Mouse (Mus musculus) spleen, postnatal 10 days (tissue): Measurements from ENCODE around the gene Lef1.

Experiments used
- DNase-seq, 2 experiments: peaks; one replicate each; pipeline ENCODE4 v3.0.0; 2021 to 2022; ENCODE audit warnings: low spot score in 2 of 2

Gene Lef1

DNA sequence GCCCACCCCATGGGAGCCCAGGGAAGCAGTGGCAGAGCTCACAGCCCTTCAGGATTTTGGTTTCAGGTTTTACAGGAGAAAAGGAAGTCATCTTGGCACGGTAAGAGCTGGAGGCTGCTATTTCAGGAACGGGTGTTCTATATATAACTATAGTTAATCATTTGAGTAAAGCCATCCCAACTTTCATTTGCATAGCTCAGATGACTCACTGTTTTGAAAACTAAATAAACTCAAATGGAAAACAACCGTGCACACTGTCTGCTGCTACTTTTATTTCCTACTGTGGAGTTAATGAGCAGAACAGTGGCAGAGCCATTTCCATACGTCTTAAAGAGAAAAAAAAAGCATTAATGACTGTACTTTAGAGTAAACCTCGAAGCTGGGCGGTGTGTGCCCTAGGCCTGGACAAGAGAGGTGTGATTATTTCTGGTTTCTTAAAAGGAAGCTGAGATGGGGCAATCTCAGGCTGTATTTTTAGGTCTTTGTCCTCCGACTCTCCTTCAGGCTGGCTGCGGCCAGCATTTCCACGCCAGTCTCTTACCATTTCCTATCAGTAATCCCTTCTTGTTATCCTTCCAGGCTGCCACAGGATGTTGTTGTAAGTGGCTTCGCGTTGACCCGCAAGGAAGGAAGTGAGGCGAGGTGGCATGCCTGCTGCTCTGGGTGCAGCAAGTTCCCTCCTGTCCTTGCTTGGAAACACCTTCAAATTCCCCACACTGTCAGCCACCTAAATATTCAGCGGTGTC lies 29.2 kb downstream of the Lef1 start:
- DNase-seq: no peak

DNA sequence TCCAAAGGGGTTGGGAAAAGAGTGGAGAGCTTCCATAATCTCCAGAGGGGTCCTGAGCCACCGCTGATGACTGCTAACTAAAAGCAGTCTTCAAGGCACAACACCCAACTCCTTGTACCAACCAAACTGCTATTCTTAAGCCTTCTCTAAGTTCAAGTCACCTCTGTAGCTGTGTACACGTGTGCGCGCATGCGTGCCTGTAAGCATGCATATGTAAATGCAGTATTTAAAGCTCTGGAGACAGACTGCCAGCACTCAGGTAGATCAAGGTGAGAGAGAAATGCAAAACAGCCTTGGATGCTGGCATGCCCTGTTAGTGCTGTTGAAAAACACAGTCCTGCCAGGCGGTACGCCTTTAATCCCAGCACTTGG lies 29.8 kb downstream of the Lef1 start:
- DNase-seq: no peak

DNA sequence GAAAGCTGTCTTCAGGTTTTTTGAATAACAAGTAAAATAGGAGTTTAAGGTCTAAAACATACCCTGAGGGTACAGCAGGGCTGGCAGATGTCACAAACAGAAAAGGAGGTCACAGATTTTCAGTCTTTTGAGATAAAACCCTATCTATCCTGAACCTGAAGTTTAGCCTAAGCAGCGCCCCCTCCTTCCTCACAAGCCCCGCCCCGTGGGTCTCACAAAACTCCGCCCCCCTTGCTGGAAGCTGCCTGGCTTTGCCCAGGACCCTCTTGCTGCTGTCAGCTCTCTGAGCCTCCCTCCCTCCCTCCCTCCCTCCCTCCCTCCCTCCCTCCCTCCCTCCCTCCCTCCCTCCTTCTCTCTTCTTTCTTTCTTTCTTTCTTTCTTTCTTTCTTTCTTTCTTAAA lies 31.3 kb downstream of the Lef1 start:
- no peak for DNase-seq

DNA sequence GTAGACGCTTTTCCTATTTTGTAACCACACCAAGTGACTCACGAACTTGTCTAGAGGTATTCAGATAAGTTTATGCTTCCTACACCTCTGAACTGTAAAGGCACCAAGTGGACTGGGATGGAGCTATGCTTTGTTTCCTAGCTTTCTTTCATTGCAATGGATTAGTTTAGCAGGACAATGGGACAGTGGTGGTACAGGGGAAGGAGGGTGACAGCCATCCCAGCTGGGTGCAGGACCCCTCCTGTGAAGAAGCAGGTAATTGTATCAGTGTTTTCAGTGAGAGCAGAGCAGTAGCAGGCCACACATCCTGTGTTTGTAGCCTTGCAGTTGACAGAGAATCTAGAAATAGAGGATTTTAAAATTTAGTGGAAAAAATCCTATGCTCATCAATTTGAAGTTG lies 34.0 kb downstream of the Lef1 start:
- no peak for DNase-seq

DNA sequence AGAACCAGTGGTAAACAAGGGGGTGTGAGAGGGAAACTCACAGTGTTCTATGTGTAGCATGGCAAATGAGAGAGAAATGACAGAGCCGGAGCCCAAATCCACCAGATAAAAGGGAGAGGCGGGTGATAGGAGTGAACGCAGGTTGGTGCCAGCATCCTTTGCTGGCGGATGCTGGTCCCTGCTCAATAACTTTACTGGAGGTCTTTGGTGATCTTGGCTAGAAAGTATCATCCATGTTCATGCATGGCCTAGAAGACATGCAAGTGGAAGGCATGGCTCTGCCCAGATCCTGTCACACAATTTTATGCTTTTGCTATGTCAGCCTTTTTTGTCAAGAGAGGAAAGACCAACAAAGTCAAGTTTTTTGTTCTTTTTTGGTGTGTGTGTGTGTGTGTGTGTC lies 42.6 kb downstream of the Lef1 start:
- no peak for DNase-seq

DNA sequence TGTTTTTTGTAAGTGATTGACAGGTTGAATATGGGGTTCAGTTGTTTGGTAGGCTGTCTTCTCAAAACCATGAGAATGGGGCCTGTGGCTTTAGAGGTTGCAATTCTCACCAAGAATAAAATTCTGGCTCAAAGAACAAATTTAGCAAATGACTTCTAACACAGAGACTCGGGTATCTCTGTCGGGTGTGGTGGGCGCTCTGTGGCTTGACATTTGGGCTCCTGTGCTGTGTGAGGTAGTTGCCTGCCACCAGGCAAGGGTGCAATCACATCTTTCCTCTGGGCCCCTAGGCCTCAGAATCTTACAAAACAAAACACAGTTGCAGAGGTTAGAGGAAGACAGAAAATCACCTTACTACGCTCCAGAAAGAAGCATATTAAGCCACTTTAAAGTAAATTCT lies 43.6 kb downstream of the Lef1 start:
- DNase-seq: no peak

DNA sequence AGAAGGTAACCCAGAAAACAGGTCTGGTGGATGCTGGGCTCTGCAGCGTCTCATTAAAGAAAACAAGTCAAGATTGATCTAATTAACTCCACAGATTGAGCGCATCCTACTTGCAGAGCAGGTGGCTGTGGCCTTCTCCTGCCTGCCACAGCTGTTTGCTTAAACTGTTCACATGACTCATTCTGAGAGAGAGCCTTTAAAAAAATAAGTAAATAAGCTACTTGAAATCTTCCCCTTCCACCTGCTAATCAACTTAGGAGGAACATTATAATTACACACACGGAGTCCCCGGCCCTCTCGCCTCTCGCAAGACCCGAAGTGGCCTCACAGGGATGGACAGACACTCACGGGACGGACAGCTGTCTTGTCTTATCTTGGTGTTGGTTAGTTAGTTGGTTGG lies 44.3 kb downstream of the Lef1 start:
- DNase-seq: no peak

DNA sequence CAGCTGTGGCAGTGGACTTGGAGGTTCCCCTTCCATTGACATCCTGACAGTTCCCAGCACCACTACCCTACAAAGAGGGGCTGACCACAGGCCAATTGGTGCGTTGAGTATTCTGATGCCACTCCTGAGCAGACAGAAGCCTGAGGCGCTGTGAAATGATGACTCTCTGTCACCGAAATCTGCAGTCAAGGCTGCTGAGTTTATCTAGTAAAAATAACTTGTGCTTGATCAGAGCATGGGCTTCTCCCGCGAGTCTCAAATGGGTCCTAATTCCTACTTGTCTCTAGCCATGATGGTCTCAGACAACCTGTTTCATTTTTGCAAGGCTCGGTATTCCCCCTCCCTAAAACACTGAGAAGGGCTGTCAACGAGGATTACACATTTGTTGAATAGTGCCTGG lies 44.8 kb downstream of the Lef1 start:
- DNase-seq: no peak

DNA sequence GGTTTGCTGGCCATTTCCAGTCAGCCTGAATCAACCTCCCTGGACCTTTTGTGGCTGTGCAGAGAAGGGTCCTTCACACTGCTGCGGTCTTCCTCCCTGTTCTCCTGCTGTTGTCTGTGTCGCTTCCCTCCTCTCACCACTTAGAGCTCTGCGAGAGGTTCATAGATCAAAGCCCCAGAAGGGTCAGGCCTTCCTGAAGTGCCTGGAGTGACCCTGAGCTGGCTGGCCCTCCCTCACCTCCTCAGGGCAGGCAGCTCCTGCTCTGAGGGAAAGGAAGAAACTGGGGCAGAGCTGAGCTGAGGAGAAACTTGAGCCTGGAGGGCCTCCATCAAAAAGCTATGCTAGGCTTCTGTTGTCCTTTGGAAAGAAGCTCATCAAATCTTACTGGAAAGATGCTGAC lies 45.4 kb downstream of the Lef1 start:
- DNase-seq: no peak

DNA sequence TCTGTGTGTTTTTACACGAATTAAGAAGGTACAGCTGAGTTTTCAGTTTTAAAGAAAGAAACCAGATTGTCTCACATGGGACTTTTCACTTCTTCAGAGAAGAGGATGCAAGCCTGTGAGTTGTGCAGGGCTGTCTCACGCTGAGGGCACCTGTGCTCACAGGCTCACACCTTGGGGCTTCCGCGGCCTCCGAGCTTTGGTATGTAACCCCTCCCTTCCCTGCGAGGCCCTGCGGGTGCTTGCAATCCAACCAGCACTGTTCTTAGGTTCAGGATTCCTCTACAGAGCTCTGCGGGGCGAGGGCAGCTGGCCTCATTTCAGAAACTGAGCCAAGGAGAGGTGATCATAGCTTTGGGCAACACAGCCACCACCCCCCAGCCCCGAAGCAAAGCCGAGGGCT lies 46.1 kb downstream of the Lef1 start:
- no peak for DNase-seq

DNA sequence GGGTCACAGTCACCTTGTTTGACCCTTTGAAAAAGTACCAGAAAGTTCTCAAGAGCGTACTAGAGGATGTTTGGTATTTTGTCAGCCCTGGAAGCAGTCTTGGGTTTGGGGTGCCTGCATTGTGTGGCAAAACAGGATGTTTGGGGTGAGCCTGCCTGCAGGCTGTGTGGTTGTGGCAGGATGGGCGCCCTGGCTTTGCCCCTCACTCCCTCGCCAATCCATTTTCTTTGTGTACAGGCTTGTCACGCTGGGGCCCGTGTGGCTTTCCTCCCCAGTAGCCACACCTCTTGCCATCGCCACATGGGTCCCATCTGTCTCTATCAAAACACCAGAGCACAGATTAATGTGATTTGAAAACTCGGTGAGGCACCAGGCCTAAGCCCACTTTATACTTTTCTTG lies 47.2 kb downstream of the Lef1 start:
- peak in 1 of 2 experiments; percentile 38 for DNase-seq

DNA sequence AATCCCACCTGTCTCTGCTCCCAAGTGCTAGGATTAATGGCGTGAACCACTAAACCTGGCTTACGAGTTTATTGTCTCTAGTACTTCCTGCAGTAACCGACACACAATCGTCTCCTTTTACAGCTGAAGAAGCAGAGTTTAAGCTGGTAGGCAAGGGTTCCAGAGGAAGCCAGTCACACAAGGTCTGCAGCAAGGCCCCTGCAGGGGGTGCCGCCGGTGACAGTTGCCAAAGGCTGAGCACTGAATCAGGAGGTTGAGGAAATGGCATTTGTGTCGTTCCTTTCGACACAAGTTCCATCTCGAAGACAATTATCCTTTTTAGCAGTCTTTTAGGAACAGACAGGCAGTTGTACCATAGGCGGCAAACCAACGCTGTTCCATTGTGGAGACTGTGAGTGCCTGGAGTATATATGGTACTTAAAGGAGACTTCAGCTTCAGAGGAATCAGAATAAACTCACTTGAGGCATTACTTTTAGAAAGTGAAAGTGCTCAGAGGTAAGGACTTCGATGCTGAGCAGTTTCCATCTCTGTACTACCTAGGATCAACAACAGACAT lies 49.0 kb downstream of the Lef1 start:
- DNase-seq: no peak

DNA sequence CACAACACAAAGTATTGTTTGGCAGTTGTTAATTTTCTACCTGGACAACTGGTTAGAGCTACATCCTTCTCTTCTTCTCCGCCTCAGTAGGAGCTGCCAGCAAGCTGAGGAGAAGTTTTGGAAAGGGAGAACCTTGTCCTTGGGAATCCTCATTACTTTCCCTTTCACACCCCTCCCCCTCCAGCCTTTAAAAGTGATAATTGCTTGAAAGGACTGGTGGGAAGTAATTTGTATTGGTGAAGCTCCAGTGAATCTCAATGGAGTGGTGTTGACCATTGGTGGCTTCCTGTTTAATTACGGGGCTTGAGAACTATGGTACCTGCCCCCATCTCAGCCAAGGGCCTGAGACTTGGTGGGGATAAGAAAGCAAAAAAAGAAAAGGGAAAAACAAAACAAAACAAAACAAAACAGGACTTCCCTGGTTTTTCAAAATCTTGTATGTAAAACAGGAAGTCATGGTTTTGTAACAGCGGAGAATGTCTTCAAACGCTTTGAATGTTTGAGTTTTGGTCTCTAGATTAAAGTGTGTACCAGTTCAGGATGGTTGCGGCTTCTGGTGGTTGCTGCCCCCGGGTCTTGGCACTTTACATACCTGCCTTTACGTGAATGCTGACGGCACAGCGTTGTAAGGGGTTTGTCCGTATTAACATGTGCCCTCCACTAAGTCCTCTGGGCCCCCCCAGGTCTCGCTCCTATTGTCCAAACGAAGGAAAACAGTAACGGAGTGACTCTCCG lies 49.8 kb downstream of the Lef1 start:
- DNase-seq: no peak

DNA sequence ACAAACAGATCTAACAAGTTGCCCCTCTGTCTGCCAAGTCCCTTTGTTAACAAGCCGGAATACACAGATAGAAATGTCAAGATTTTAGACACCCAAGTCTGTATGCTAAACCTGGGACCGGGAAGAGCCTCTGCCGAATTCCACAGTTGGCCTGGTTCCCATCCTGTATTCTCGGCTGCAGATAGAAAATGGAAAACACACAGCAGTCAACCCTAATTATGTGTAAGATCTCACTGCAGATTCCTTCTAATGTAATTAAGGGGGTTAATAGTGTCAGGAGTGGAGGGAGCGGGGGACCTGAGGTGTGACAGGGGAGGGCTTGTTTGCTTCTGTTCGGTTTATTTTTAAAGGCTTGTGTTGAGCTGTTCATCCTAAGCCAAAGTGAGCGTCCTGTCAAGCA lies 50.6 kb downstream of the Lef1 start:
- no peak for DNase-seq

DNA sequence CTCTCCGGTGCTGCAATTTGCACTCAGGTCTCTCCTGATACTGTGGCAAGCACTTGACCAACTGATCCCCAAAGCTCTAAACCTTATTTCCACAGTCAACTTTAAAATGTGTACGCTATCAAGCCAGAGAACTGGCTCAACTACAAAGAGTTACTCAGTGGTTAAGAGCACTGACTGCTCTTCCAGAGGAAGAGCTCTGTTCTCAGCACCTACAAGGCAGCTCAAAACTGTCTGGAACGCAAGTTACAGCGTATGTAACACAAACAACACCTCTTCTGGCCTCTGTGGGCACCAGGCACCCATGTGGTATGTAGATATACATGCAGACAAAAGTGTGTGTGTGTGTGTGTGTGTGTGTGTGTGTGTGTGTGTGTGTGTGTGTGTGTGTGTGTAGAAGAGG lies 57.5 kb downstream of the Lef1 start:
- no peak for DNase-seq

DNA sequence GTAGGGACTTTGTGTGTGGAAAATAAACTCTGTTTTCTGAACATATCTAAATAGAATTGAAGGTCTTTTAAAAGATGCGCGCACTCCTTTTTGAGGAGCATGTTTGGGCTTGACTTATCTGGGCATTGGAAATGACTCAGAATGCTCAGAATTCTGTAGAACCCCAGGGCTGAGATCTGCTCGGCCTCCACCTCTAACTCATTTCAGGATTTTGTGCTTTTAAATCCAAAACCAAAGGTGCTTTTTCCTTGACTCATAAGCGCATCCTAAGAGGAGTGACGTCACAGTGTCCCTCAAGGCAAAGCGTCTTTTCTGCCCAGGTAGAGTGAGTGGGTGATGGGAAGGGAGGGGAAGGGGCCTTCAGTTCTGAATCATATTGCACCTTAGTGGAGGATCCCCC lies 58.9 kb downstream of the Lef1 start:
- no peak for DNase-seq

DNA sequence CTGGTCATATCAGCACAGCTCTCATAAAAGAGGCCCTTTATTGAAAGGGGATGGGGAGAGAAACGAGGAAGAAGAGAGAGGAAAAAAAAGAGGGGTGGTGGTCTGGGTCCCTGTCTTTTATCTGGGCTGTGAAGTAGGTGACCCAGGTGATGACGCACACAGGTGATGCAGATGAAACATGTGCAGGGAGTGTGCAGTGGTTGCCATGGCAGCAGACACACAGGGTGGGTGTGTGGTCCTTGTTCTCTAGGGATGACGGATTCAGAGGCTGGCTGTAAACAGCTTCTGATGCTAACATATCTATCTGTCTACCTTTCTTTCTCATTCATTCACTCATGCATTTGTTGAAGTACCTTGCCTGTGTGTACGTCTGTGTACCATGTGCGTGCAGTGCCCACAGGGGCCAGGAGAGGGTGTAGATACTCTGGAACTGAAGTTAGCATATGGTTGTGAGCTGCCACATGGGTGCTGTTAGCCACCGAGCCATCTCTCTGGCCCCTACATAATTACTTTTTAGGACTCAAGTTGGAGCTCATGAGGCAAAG lies 59.9 kb downstream of the Lef1 start:
- DNase-seq: no peak

DNA sequence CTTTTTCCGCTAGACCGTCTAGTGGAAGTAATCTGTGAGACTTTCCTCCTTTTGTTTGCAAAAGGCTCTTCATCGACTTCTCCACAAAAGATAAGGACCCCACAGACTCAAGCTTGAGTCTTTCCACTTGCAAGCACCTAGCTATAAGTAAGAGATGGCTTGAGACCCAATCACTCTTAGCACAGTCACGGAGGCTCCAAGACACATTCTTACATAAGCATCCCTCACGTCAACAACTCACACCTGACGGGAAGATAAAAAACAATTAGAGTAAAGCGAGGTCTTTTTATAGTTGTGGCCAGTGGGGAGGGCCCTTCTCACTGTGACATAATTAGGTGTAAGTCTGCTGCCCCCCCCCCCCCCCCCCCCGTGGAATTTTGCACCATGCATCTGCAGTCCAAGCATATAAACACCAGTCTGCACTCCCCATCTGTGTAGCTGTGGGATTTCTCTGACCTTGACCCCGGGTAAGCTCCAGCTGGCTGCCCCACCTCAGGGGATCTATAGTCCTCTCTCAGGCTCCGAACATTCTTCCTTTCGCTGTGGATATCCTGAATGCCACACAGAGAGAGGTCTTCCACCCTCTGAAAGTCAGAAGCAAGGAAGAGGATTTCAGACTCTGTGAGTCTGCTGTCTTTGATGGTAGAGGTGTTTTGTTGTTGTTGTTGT lies 61.2 kb downstream of the Lef1 start:
- DNase-seq: no peak

DNA sequence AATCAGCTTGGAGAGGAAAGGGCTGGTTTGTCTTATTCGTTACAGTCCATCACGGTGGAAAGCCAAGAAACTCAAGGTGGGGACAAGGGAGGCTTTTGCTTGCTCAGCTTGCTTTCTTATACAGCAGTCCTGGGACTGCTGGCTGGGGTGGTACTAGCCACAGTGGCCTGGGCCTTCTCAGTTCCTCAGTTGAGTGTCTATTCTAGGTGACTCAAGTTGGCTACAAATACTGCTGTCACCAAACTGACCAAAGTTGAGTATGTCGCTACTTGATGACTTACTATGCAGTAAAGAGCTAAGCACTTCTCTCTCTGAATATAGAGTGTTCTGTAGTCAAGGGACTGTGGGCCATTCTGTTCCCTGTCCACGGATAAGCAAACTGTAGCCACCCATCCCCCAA lies 62.0 kb downstream of the Lef1 start:
- no peak for DNase-seq

DNA sequence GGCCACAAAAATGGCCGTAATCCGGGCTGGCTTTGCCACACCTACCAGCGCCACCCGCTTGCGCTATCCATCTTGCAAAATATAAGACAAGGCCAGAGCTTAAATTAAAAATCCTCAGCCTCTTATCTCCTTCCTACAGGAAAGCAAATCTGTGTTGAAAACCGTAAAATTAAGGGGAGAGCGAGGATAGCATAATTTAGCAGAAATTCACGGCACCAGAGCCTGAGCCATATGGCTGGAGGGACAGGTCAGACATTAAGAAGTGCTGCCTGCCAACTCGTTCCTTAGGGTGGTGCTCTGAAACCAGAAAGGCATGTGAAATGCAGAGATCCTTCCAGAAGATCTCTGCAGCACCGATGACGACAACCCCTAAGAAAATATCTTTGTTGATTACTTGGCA lies 70.7 kb downstream of the Lef1 start:
- DNase-seq: no peak

DNA sequence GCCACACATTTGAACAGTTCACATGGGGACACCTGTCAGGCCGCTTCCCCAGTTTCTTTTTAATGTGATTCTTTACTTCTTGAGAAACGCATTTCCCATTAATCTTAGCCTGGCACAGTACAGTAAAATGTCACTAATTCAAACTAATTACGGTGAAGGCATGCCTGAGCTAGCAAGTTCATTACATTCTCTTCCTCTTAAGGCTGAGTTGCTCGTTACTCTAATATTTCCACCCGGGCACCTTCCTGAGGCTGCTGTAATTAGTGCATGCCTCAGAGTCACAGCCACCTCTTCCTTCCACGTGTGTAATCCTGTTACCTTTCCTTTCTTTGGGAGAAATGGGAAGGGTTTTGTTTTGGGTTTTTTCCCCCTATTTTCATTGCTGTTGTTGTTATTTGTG lies 71.9 kb downstream of the Lef1 start:
- DNase-seq: no peak

DNA sequence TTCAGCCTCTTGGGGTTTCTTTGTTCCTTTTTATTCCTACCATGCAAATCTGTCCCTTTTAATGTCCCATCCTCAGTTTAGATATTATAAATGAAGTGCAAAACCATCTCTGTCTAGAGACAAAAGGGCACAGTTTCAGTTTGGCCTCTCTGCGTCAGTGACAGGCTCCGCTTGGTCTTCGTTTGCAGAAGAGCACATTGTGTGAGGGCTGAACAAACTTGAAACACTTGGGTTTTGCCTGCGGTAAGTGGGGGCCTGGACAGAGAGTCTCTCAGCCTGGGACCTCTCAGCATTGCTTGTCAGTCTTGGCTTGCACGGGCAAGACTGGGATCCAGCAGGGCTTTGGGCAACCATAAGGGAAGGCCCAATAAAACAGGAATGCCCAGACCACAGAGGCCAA lies 75.9 kb downstream of the Lef1 start:
- no peak for DNase-seq

DNA sequence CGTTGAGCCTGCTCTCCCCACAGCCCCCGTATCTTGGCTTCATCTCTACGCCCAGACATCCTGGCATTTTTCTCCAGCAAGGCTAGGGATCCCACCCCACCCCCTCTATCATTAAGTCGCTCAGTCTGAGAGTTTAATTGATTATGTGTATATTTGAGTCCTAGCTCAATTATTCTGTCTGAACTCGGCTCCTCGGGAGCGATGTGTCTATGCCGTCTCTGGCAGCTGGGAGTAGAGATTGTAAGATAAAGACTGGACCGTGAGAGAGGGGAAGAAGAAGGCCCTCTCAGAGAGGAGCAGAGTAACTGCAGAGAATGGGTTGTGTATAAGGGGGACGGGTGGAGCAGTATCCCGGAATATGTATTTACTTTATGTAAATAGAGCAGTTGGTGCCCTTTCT lies 80.0 kb downstream of the Lef1 start:
- no peak for DNase-seq
